Mouse (Mus musculus): ENCODE results near the gene Hs6st1.

DNA sequence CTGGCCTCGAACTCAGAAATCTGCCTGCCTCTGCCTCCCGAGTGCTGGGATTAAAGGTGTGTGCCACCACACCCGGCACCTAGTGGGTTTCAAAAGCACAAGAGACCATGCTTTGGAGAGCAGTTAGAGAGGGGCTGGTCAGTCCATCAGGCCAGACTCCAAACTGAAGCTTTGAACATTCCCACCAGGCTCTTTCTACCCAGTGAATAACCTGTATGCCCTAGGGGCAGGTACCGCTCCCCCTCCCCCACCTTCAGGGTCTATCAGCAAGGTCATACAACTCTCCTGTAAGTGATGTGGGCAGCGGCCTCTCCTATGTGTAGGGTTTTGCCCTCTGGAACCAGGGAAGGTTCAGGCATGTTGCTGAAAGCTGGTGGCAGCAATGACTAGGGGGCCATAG, 6.0 kb downstream of the Hs6st1 start:
- TF ChIP-seq POLR2A (IDR thresholded peaks at IDR 0.05; ENCODE audit: extremely low read depth, insufficient read depth, low read length) (no peak), CTCF (IDR thresholded peaks at IDR 0.05; ENCODE audit: low read depth, low read length) (no peak)
